Mouse (Mus musculus) cortical plate, adult 2 months (tissue): ENCODE measurements around the gene Cxcl13. TPM values are rescaled to one million over a fixed set of nuclear protein-coding genes. Genes with fewer than 3 reads are reported as not detected.

Experiments
- H3K27ac ChIP-seq: fragments of 200-500 bp; 2 replicates; pipeline ENCODE4 v1.5.1; 2012; ENCODE audit warnings: low read length, control low read depth, inconsistent platforms; ENCODE audit not compliant: insufficient read depth
- H3K4me1 ChIP-seq: fragments of 200-500 bp; 2 replicates; pipeline ENCODE4 v1.6.1; 2011; ENCODE audit warnings: low read length; ENCODE audit not compliant: control insufficient read depth, insufficient read depth
- H3K4me3 ChIP-seq: fragments of 200-500 bp; 2 replicates; pipeline ENCODE4 v1.5.1; 2011; ENCODE audit warnings: mild to moderate bottlenecking, low read length, control low read depth; ENCODE audit not compliant: insufficient read depth
- CTCF ChIP-seq: fragments of 200-500 bp; IDR thresholded peaks from 2 replicates; pipeline ENCODE4 v1.5.1; 2011; ENCODE audit warnings: mild to moderate bottlenecking, control low read depth, low read length; ENCODE audit not compliant: insufficient read depth; ENCODE audit errors: extremely low read depth
- POLR2A ChIP-seq: fragments of 200-500 bp; IDR thresholded peaks from 2 replicates; pipeline ENCODE4 v1.6.1; 2011; ENCODE audit warnings: mild to moderate bottlenecking, low read length, control low read depth; ENCODE audit not compliant: insufficient read depth; ENCODE audit errors: extremely low read depth
- polyA plus RNA-seq: library from polyadenylated mRNA; depleted of rRNA; stranded (reverse); fragments of >200 nt; gene quantifications from 2 replicates; pipeline ENCODE4 v1.2.3, GENCODE M21; 2012; rRNA removed

The Cxcl13 gene
- polyA plus RNA-seq, 1 experiment: 0.08 TPM

DNA sequence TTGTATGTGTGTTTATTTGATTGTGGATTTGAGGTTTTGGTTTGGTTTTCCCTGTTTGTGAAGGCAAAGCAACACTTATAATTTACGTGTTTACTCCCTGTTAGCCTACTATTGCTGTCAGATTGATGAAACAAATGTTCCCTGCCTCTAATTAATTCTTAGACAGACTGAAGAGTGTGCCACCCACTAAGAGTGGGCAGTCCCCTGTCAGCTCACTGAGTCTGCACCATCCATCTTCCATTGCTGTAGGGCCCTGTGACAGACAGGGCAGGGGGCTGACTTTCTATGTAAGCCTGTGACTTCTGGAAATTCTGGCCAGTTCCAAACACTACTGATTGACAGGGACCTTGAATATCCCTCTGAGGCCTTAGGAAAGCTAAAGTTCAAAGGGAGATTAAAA is 19.5 kb downstream of the Cxcl13 start:
- no peak overlapping the region for H3K27ac ChIP-seq
- no peaks in the 10 kb centered on the region for H3K4me1 ChIP-seq
- no peak overlapping the region for H3K4me3 ChIP-seq
- no peak for TF ChIP-seq CTCF
- TF ChIP-seq POLR2A: no peak

DNA sequence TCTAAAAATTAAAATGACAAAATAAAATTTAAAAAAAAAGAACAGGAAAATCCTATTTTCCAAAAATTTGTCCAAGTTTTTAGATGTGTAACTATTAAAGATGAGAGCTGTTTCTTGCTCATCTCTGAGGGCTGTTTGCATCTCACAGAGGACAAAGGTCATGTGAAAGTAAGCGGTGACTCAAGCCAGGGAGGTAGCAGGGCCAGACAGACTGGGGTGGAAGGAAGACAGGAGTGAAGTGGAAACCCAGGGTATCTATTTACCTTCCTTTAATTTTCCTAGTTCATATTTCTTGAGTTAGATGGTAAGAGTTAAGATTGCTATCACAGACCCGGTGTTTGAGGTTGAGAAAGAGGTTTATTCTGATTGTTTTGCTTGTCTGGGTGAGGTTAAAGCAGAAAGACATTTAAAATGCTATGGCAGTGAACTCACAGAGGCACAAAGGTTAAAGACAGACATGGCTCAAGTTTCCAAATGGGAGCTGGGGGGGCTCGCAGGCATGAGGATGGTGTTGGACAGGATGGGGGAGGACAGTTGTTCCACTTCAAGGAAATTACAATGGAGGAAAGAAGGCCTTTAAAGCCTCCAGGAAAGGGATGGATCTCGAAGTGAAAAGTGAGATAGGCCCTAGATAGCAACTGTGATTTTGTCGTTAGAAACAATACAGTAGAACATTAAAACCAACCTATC is 27.2 kb downstream of the Cxcl13 start:
- Histone ChIP-seq H3K4me1 (no peaks in the 10 kb centered on the region), H3K27ac (no peak overlapping the region), H3K4me3 (no peak overlapping the region)
- TF ChIP-seq POLR2A (no peak), CTCF (no peak)

DNA sequence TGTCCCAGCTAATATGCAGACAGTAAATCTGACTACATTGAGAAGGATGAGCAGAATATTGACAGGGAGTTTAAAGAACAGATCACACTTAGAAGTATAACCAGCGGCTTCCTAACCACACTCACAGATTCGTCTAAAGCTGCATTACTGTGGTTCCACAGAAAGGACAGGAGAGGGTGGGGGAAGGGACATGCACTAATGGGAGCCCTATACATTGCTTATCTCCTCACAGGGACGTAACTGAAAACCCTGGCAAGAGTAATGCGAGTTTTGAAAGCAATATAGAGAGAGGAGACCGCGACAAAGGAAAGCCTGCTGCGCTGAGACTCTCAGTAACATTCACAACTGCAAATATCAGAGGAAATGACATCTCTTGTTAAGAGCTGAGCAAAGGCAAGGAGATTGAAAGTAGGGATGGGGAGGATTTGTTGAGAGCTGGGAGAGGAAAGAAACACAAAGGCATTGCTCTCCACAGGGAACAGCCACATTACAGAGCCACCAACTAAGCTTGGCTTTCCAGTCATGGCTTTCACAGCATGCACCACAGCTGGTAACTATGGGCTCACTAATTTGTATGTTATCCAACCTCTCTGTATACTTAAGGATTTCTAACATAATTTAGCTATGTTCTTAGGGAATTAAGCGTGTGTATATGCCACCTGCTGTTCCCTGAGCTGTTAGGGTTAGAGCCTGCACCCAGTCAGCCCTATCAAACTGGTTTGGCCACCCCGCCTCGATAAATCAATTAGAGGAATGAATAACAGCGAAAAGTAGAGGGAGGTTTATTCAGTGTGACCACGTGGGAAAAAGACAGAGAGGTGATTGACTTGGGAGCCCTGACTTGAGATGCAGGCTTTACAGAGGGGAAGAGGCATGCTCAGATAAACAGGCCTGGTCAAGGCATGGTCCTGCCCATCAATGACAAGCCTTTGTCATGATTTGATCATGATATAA is 34.9 kb downstream of the Cxcl13 start:
- no peaks in the 10 kb centered on the region for H3K4me1 ChIP-seq
- no peak overlapping the region for H3K27ac ChIP-seq
- TF ChIP-seq CTCF (no peak), POLR2A (no peak)
- no peak overlapping the region for H3K4me3 ChIP-seq

DNA sequence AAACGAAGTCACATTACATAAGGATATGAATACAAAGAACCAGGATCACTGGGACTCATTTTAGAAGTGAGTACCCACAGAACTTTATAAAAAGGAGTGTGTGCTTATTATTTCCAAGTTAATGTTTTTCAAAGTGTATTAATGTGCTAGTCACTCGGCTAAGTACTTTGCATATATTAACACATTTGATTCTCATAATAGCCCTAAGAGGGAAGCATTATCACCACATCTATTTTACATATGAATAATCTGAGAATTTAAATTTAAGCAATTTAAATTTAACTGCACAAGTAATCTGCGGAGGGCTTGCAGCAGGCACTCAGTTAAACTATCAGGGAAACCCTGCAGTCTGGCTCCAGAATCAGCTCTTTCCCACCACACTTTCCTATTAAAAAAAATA is 40.5 kb downstream of the Cxcl13 start:
- no peak for TF ChIP-seq CTCF
- no peak for TF ChIP-seq POLR2A

DNA sequence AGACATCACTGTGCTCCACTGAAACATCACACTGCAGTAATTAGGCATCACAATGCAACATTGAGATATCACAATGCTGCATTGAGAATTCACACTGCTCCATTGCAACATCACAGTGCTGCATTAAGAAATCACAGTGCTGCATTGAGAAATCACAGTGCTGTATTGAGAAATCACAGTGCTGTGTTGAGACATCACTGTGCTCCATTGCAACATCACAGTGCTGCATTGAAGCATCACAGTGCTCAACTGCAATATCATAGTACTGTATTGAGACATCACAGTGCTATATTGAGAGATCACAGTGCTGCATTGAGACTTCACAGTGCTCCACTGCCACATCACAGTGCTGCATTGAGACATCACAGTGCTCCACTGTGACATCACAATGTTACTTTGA is 46.6 kb downstream of the Cxcl13 start:
- no peaks in the 10 kb centered on the region for H3K4me1 ChIP-seq
- no peak overlapping the region for H3K4me3 ChIP-seq
- H3K27ac ChIP-seq: no peak overlapping the region
- no peak for TF ChIP-seq POLR2A
- TF ChIP-seq CTCF: no peak

More for the DNA sequence above, 40.5 kb downstream of the Cxcl13 start:
- Histone ChIP-seq H3K27ac (no peak overlapping the region), H3K4me3 (no peak overlapping the region), H3K4me1 (no peaks in the 10 kb centered on the region)

DNA sequence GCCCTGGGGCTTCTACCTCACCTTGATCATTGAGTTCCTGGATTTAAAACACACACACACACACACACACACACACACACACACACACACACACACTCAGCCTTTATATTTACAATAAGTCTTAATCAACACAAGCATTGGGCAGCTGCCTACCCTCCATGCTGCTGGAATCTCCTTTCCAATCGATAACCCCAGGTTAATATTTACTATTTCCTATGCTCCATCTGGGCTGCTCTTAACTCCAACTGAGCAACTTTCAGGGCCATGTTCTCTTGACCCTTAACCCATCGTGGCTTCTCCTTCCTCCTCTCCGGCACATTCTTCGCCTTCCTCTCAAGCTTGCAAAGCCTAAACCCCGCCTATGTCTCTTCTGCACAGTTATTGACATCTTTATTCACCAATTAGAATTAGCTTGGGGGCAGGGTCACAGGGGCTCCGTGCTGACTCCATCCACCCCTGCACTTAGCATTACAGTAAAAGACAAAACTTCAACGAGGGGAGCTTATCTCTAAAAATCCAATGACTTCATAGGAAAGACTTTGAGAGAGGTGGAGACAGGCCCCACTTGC is 51.6 kb downstream of the Cxcl13 start:
- no peak for TF ChIP-seq CTCF
- no peak for TF ChIP-seq POLR2A
- no peak overlapping the region for H3K27ac ChIP-seq
- no peaks in the 10 kb centered on the region for H3K4me1 ChIP-seq
- H3K4me3 ChIP-seq: no peak overlapping the region

DNA sequence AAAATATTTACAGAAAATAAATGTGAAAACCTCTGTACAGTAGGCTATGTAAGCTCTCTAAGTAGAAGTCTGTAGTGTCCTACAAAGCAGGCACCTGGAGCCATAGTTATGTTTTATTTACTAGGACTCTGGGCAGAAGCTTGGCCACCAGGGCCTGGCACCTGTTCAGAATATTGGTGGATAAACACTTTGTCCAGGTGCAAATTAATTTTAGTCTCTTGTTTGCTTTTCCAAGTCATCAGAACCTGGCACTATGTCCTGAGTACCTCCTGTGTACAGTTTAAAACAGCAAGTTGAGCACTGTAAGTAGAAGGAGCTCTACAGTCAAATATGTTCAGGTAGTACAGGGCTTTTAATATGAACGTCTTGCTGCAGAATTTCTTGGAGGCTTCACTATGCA is 52.3 kb downstream of the Cxcl13 start:
- TF ChIP-seq CTCF (no peak), POLR2A (no peak)
- no peaks in the 10 kb centered on the region for H3K4me1 ChIP-seq
- H3K27ac ChIP-seq: no peak overlapping the region
- no peak overlapping the region for H3K4me3 ChIP-seq

Other genes starting within 250 kb of the Cxcl13 start
- not detected in 2 replicates for gene Gm7978, start 220.8 kb upstream of the Cxcl13 start, polyA plus RNA-seq
- gene Gm7982, start 214.9 kb upstream of the Cxcl13 start, polyA plus RNA-seq: not detected in 2 replicates
- gene E330014E10Rik, start 181.0 kb upstream of the Cxcl13 start, polyA plus RNA-seq: not detected in 2 replicates
- gene Cnot6l, start 207.2 kb downstream of the Cxcl13 start, polyA plus RNA-seq: 14.0 and 14.8 TPM in 2 replicates